Mouse (Mus musculus) erythroblast, embryonic 14.5 days (primary cell): ENCODE results near the gene Lce1e.

Source experiments
- GATA1 ChIP-seq: IDR thresholded peaks from 2 replicates; pipeline ENCODE4 v1.6.1; 2012; ENCODE audit warnings: low read length, inconsistent platforms, mixed read lengths
- TAL1 ChIP-seq: IDR thresholded peaks from 3 replicates; pipeline ENCODE4 v1.6.1; 2012; ENCODE audit warnings: low read length, inconsistent platforms, mixed read lengths

GRCm38 (mm10) chr3:92720250-92720649, 11.4 kb upstream of the Lce1e start, which contains the start of gene Lce1f:
- no peak for TF ChIP-seq GATA1
- TF ChIP-seq TAL1, result no peak
